Mouse (Mus musculus) megakaryocyte, adult 5-6 weeks (primary cell): ENCODE measurements around the gene Caprin1. TPM values are rescaled to one million over a fixed set of nuclear protein-coding genes. Genes with fewer than 3 reads are reported as not detected.

Experiments used
- ATAC-seq: 2 replicates; pipeline ENCODE4 v1.8.0; 2016; ENCODE audit warnings: mild to moderate bottlenecking, inconsistent platforms; ENCODE audit not compliant: poor library complexity, severe bottlenecking
- total RNA-seq, 2 experiments: library from RNA; stranded (forward) in 1 of 2; stranded (reverse) in 1 of 2; fragments of 153-499, 151-499 nt in 1 of 2; fragments of 221-1000, 200-1000 nt in 1 of 2; gene quantifications; 2 replicates each; pipeline versions ENCODE4 v1.2.3 to v1.2.4; 2015 to 2017

Gene Caprin1
- total RNA-seq, 2 experiments from 2014 or later: 209 to 242 TPM

DNA sequence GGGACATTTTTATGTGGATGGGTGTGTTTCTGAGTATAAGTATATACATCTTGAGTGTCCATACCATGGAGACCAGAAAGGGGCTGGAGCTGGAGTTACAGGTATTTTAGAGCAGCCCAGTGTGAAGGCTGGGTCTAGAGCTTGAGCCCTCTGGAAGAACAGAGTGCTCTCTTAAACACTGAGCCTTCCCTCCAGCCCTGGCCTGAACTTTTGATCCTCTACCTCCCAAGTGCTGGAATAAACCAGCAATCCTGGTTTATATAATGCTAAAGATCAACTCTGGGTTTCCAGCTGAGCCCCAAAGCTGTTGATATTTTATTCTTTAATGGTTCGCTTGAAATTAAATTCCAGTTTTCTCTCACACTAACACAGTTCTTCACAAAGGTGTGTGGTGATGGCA, 5.0 kb upstream of the Caprin1 start:
- ATAC-seq: no peak

DNA sequence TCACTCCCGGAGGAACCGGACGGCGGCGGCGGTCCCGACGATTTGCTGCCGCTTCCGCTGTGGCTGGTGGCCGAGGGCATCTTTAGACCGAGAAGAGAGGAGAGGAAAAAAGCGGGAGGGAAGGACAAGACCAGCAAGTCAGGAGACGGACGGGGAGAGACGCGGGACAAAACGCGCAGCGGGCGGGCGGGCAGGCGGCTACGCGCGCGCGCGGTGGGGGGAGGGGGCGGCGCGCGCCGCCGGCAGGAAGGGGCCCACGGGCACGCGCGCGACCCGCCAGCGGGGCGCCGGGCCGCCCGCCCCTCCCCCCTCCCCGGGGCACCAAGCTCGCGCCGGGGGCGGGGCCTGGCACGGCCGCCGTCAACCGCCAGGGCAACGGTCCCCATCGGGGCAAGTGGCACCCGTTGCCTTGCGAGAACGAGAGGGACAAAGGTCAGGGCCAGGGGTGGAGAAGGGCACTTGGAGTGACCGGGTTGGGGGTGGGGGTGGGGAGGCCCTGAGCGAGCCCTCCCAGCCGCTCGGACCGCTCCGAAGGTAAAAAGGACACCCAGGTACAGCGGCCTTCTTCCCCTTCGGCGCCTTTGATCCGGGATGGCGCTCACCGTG, 485 bp downstream of the Caprin1 start:
- ATAC-seq: peak; percentile 57

- ATAC-seq: peak; percentile 38
These were observed 1.1 kb downstream of the Caprin1 start for GRCm38 (mm10) chr2:103796211-103796860.

- ATAC-seq: peak; percentile 76
These were observed 1.6 kb downstream of the Caprin1 start for GRCm38 (mm10) chr2:103795843-103796210.

DNA sequence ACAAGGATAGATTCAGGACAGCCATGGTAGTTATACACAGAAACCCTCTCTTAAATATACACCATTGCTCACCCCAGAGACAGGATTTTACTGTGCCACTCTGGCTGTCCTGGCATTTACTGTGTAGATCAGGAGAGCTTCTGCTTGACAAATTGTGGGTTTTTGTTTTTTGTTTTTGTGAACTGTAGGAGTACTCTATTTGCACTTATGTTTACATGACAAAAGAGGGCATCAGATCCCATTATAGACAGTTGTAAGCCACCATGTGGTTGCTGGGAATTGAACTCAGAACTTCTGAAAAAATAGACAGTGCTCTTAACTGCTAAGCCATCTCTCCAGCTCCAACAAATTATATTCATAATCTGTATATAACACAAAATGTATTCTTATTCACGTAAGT, 5.4 kb downstream of the Caprin1 start:
- ATAC-seq: no peak

GRCm38 (mm10) chr2:103785735-103786134, 11.7 kb downstream of the Caprin1 start:
- ATAC-seq: peak; percentile 75

DNA sequence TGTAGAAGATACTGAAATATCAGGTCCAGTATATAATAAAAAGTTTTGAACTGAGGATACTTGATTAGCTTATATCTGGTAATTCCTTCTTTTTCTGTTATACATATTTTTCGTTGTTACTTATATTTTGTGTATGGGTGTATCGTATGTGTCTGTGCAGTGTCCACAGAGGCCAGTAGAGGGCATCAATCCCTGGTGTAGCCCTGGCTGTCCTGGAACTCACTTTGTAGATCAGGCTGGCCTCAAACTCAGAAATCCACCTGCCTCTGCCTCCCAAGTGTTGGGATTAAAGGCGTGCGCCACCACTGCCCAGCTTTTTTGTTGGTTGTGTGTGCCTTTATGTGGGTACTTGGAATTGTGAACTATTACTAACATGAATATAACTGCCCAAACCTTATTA, 12.8 kb downstream of the Caprin1 start:
- peak; percentile 74 for ATAC-seq

GRCm38 (mm10) chr2:103762492-103762891, 35.0 kb downstream of the Caprin1 start:
- no peak for ATAC-seq

- ATAC-seq: no peak
These were observed 35.5 kb downstream of the Caprin1 start for GRCm38 (mm10) chr2:103761993-103762392.

DNA sequence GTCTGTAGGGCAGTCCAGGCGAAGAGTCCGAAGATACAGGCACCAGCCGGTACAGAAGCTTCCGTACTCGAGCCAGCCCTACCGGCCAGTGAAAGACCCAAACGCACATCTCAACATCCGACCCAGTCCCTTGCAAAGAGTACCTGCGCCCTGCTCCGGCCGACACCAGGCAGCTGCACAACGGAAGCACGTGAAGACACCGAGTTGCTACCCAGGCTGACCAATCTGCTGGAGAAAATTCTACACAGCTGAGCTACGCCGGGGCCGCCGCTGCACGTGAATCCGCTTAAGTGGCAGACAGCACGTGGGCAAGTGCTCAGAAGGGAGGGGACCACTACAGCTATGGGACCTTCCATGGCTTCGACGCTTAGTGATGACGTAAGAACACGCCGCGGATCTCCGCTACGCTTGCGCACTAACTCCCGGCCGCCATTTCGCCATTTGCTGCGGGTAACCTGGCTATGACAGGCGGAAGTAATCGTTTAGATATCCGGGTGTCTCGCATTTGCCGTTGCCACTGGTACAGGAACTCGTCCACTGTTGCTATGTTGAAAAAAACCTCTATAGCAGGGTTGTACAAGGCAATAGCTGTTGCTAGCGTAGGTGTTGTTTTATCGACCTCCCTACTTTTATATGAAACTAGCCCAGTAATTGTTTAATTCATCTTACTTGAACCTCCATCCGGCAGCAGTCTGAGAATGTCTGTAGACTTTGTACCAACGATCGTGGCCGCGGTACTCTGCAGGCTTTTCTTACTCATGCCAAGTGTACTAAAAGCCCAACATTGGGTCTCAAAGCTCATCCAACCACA, 36.3 kb downstream of the Caprin1 start, which contains the start of gene Nat10:
Nat10 (minus strand) TSS at position 365 of the 811 bp plus-strand sequence.
- peak; percentile 97 for ATAC-seq

- ATAC-seq: no peak
These were observed 37.0 kb downstream of the Caprin1 start for GRCm38 (mm10) chr2:103760421-103760820.

GRCm38 (mm10) chr2:103755458-103756085, 41.9 kb downstream of the Caprin1 start:
- ATAC-seq: no peak

- ATAC-seq: 0 out of 2 replicates have a peak, but pooled peaks have one; percentile 18
These were observed 42.8 kb downstream of the Caprin1 start for GRCm38 (mm10) chr2:103754614-103755013.

GRCm38 (mm10) chr2:103751771-103752170, 45.7 kb downstream of the Caprin1 start:
- ATAC-seq: no peak

DNA sequence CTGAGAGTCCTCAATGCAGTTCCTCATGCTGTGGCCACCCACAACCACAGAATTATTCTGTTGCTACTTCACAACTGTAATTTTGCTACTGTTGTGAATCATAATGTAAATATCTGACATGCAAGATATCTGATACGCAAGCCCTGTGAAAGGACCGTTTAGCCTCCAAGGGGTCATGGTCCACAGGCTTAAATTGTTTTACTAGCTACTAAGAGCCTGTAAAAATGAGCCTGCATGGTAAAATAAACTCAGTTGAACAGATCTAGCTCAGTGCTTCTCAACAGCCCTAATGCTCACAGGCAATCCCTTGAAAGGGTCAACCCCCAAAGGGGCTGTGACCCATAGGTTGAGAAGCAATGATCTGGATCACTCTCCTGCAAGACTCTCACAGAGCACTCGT, 48.4 kb downstream of the Caprin1 start:
- no peak for ATAC-seq

GRCm38 (mm10) chr2:103747891-103748290, 49.6 kb downstream of the Caprin1 start:
- ATAC-seq: no peak

- ATAC-seq: no peak
These were observed 50.7 kb downstream of the Caprin1 start for GRCm38 (mm10) chr2:103746761-103747160.

DNA sequence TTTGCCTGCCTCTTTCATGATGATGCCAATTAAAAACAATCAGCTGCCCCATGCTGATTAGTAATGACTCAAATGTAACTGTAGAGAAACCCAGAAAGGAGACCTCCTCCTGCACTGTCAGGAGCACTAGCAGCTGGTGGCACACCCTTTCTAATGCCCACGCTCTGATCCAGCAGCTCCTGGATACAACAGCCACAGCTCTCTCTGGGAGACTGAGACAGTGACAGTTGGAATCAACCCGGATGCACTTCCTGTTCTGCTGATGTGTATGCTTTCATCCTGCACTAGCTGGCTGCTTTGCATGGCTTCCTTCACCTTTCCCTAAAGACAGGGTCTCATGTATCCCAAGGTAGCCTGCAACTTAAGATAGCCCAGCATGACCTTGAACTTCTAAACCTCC, 51.4 kb downstream of the Caprin1 start:
- no peak for ATAC-seq

DNA sequence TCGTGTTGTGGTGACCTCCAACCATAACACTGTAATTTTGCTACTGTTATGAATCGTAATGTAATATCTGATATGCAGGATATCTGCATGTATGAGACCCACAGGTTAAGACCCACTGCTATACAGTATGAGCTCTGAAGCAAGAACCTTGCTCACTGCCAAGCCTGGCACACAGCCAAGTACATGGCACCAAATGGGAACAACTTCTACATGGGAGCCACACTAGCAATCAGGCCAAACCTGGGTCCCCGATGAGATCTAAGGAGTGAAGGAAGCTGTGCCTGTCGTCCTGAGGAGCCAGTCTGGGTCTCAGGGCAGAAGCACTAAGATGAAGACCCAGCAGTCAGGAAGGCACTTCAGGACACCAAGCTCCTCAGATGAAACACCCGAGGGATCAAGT, 52.0 kb downstream of the Caprin1 start:
- ATAC-seq: no peak

- peak; percentile 93 for ATAC-seq
These were observed 53.5 kb downstream of the Caprin1 start for GRCm38 (mm10) chr2:103743988-103744387.

DNA sequence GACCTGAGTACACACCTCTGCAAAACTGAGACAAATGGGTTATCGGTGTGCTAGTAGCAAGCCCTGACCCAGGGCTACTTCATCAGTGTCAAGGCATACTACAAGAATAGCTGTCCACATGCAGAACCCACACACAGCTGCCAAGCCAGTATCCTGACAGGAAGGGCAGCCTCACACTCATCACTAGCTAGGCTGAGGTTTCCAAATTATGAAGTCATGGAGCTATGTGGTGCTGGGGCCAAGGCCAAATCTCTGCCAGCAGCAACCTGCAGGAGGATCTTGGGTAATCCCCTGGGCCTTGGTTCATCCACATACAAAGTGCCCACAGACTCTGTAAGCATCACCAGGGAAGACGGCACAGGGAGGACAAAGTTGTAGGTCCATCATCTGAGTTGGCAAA, 53.9 kb downstream of the Caprin1 start:
- no peak for ATAC-seq
